ENCODE assay signal across 19 mouse cellular contexts in genomic region chr4:131814869-131815268, GRCm38 (mm10). TPM values are rescaled to one million over a fixed set of nuclear protein-coding genes. Genes with fewer than 3 reads are reported as not detected.
DNase-seq lines count a peak whose midpoint lies in the region; ATAC-seq lines count a peak whose summit lies in the region.
"Had no signal": no experiment of that assay in that cellular context is flagged by ENCODE, and none has a peak within 500 bp of the region (broad histone marks: within the 10 kb centered on the region; RNA-seq: fewer than 3 reads in every experiment).

No protein-coding gene starts in this region.

- no peak overlapping the region for H3K9ac ChIP-seq in kidney, embryonic 16.5 days (replicated peaks; ENCODE audit: low read length)
- no peak overlapping the region for H3K9ac ChIP-seq in kidney, embryonic 15.5 days
- H3K9ac ChIP-seq: forebrain, embryonic 13.5 days; forebrain, postnatal 0 days; heart, embryonic 15.5 days had no signal

- 0 out of 2 replicates have a peak, but pooled peaks cover 5% of the 10 kb centered on the region for H3K4me1 ChIP-seq in kidney, embryonic 16.5 days (ENCODE audit: insufficient read depth, low read length)
- peaks cover 13% of the 10 kb centered on the region for H3K4me1 ChIP-seq in kidney, embryonic 15.5 days
- H3K4me1 ChIP-seq: forebrain, embryonic 13.5 days; heart, embryonic 15.5 days had no signal

- H3K9me3 ChIP-seq in kidney, embryonic 16.5 days (ENCODE audit: low read length), result no peaks in the 10 kb centered on the region
- no peaks in the 10 kb centered on the region for H3K9me3 ChIP-seq in kidney, embryonic 15.5 days (replicated peaks)
- H3K9me3 ChIP-seq: embryonic facial prominence, embryonic 10.5 days; forebrain, embryonic 13.5 days; G1E; heart, embryonic 15.5 days had no signal

- no peak for ATAC-seq in kidney, embryonic 16.5 days (ENCODE audit: low FRiP score, low TSS enrichment)
- no peak for ATAC-seq in kidney, embryonic 15.5 days (replicated peaks; ENCODE audit: low FRiP score)
- no peak for ATAC-seq in CD4-positive, CD25-positive, alpha-beta regulatory T cell, adult 4 months
- ATAC-seq: forebrain, embryonic 13.5 days had no signal

- H3K27ac ChIP-seq in kidney, embryonic 16.5 days (ENCODE audit: low read length), result no peak overlapping the region
- H3K27ac ChIP-seq in kidney, embryonic 15.5 days, result no peak overlapping the region
- H3K27ac ChIP-seq: embryonic facial prominence, embryonic 10.5 days; forebrain, embryonic 13.5 days; heart, adult 2 months; heart, embryonic 15.5 days had no signal

- H3K36me3 ChIP-seq in kidney, embryonic 16.5 days (ENCODE audit: insufficient read depth, low read length), result no peaks in the 10 kb centered on the region
- H3K36me3 ChIP-seq in kidney, embryonic 15.5 days, result peaks cover 14% of the 10 kb centered on the region
- H3K36me3 ChIP-seq: heart, embryonic 15.5 days had no signal

- H3K27me3 ChIP-seq in kidney, embryonic 16.5 days (ENCODE audit: insufficient read depth, low read length), result no peaks in the 10 kb centered on the region
- no peaks in the 10 kb centered on the region for H3K27me3 ChIP-seq in kidney, embryonic 15.5 days
- H3K27me3 ChIP-seq: forebrain, embryonic 13.5 days had no signal

- WGBS in kidney, embryonic 16.5 days, result 78% methylated on average over 10 of the region's 10 CpGs
- WGBS in kidney, embryonic 15.5 days, result 74% methylated on average over 10 of the region's 10 CpGs

- no peak overlapping the region for H3K4me3 ChIP-seq in kidney, embryonic 16.5 days (ENCODE audit: low read length)
- H3K4me3 ChIP-seq in kidney, embryonic 15.5 days (replicated peaks), result no peak overlapping the region
- H3K4me3 ChIP-seq: embryonic facial prominence, embryonic 10.5 days; forebrain, embryonic 13.5 days; heart, adult 2 months; heart, embryonic 15.5 days had no signal

- peak; percentile 22 for DNase-seq in kidney, adult 11 months
- peak; percentile 40 for DNase-seq in kidney, postnatal 14 days
- peak; percentile 50 for DNase-seq in lung, postnatal 10 days
- DNase-seq in lung, postnatal 25 days (ENCODE audit: low spot score), result no peak
- peak; percentile 29 to 54 for DNase-seq in lung, postnatal 4 days
- DNase-seq: adrenal gland, adult 8-10 months; cerebellum, adult 8-10 months; forebrain, postnatal 0 days; gastrocnemius, postnatal 14 days; heart, adult 2 months; heart, postnatal 14 days had no signal

- no peak overlapping the region for H3K4me2 ChIP-seq in kidney, embryonic 16.5 days (replicated peaks; ENCODE audit: low read depth, low read length)
- H3K4me2 ChIP-seq in kidney, embryonic 15.5 days, result no peak overlapping the region
- H3K4me2 ChIP-seq: forebrain, embryonic 13.5 days; heart, embryonic 11.5 days; heart, embryonic 15.5 days had no signal

RNA-seq across cellular contexts. Expression of gene Ptpru, which starts 23.2 kb away (rescaled TPM):
- polyA plus RNA-seq in kidney, embryonic 16.5 days (2015; fragmentation: Nextera tagmentation; extraction: Ambion mirVana), result 33.5 and 37.0 TPM in 2 replicates
- polyA plus RNA-seq in kidney, embryonic 15.5 days (2015; fragmentation: Nextera tagmentation; extraction: Ambion mirVana), result 30.3 TPM in 2 replicates
- not detected for polyA plus RNA-seq in CD4-positive, CD25-positive, alpha-beta regulatory T cell, adult 4 months (2017; shearing (Covaris generic))

RNA-seq across cellular contexts. Expression of gene Mecr, which starts 28.4 kb away (rescaled TPM):
- 53.8 and 55.4 TPM in 2 replicates for polyA plus RNA-seq in kidney, embryonic 16.5 days (2015; fragmentation: Nextera tagmentation; extraction: Ambion mirVana)
- polyA plus RNA-seq in kidney, embryonic 15.5 days (2015; fragmentation: Nextera tagmentation; extraction: Ambion mirVana), result 45.8 and 47.4 TPM in 2 replicates
- 10 to 100 TPM; 32.8 to 34.9 TPM for polyA plus RNA-seq in CD4-positive, CD25-positive, alpha-beta regulatory T cell, adult 4 months (2017; shearing (Covaris generic))

RNA-seq across cellular contexts. Expression of gene Srsf4, which starts 58.5 kb away (rescaled TPM):
- polyA plus RNA-seq in kidney, embryonic 16.5 days (2015; fragmentation: Nextera tagmentation; extraction: Ambion mirVana), result 107 and 108 TPM in 2 replicates
- 110 and 114 TPM in 2 replicates for polyA plus RNA-seq in kidney, embryonic 15.5 days (2015; fragmentation: Nextera tagmentation; extraction: Ambion mirVana)
- 10 to 100 TPM in 1 of 2 experiments, 1 to 10 TPM in 1; 6.7 to 13.2 TPM for polyA plus RNA-seq in CD4-positive, CD25-positive, alpha-beta regulatory T cell, adult 4 months (2017; shearing (Covaris generic))

Comparison
In these comparisons a context has a peak if more than half of its experiments do, and no peak if none do; other contexts are left out.
1. RNA of gene Ptpru, which starts 23.2 kb away (polyA plus RNA-seq): 33.5 to 37.0 TPM in kidney, embryonic 16.5 days and 30.3 TPM in kidney, embryonic 15.5 days; not detected in CD4-positive, CD25-positive, alpha-beta regulatory T cell, adult 4 months; every median in the first group is over 10 times any median in the second.